Mouse (Mus musculus): ENCODE measurements around the gene Aak1.

DNA sequence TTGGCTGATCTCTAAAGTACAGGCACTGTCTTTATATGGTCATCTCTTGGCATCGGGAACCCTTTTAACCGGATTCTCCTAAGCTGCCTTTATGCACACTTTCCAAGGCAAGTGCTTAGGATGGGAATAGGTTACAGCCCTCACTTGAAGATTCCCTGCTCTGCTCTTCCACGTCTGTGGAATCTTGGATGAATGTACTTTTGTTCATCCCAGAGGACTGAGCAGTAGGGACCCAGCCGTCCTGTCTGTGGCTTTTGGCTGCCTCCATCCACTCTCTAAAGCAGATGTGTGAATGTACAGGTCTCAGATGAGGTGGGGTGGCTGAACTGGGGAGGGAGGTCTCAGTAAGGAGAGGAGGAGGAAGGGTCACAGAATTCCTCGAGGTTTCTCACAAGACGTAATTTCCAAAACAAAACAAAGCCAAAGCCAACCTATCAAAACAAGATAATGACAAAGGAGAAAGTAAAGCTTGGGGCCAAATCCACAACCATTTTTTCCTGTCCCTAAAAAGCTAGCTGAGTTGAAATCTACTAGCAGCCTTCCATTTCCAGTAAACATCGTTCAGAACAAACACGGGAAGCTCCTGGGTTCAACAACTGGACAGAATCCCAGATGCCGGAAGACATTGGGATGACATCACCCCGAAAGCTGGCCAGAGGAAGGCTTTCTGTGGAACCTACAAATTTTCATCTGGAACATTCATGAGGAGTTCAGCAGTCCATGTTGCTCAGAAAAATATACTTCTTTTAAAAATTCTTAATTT, 18.4 kb upstream of the Aak1 start:
- TF ChIP-seq CTCF (conservative IDR thresholded peaks at IDR 0.05; ENCODE audit: low read length), result no peak
- no peak for TF ChIP-seq NANOG (IDR thresholded peaks at IDR 0.05; ENCODE audit: borderline replicate concordance, low read length)

Measured in E14TG2a.4 (cell line).